25 mouse cellular contexts compared by ENCODE assay signal in the genomic region with DNA sequence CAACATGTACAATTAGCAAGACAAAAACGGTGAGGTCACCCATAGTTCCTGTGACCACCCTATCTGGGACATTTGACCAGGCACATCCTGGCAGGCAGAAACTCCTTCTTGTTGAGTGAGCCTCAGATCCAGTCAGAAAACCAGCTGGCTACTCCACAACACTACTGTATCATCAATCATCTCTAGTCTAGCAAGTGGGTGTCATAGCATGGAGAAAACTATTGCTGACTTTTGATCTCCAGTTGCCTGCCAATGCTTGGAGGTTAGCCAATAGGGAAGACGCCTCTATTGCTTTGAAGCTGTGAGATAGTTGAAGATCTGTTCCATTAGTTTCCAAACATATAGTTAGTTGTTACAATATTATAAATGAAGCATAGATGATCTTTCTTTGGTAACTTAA.
"Had no signal": no experiment of that assay in that cellular context is flagged by ENCODE, and none has a peak within 500 bp of the region (broad histone marks: within the 10 kb centered on the region; RNA-seq: fewer than 3 reads in every experiment).

No protein-coding gene starts in this region.

- H3K27ac ChIP-seq: gastrocnemius, adult 2 months; heart, embryonic 10.5 days; hindbrain, embryonic 10.5 days; hindbrain, embryonic 12.5 days; hindbrain, embryonic 14.5 days; intestine, embryonic 15.5 days; kidney, embryonic 15.5 days; kidney, postnatal 0 days; layer of hippocampus, adult 2 months; left cerebral cortex, adult 2 months; limb, embryonic 10.5 days; limb, embryonic 12.5 days had no signal

- H3K4me1 ChIP-seq: heart, embryonic 10.5 days; heart, embryonic 12.5 days; hindbrain, embryonic 10.5 days; hindbrain, embryonic 12.5 days; intestine, embryonic 15.5 days; kidney, embryonic 15.5 days; limb, embryonic 10.5 days; limb, embryonic 12.5 days had no signal

- H3K4me3 ChIP-seq: gastrocnemius, adult 2 months; heart, embryonic 10.5 days; heart, embryonic 12.5 days; hindbrain, embryonic 10.5 days; hindbrain, embryonic 12.5 days; intestine, embryonic 15.5 days; kidney, embryonic 15.5 days; layer of hippocampus, adult 2 months; left cerebral cortex, adult 2 months; limb, embryonic 10.5 days; limb, embryonic 12.5 days had no signal

- H3K36me3 ChIP-seq: heart, embryonic 10.5 days; heart, embryonic 12.5 days; hindbrain, embryonic 10.5 days; hindbrain, embryonic 12.5 days; intestine, embryonic 15.5 days; kidney, embryonic 15.5 days; limb, embryonic 10.5 days; limb, embryonic 12.5 days had no signal

- DNase-seq: gastrocnemius, adult 2 months; gastrocnemius, postnatal 10 days; gastrocnemius, postnatal 25 days; heart, adult 18-20 months; heart, postnatal 10 days; heart, postnatal 4 days; kidney, adult 8-10 months; kidney, postnatal 14 days; kidney, postnatal 4 days; liver had no signal

- H3K4me2 ChIP-seq: heart, embryonic 12.5 days; hindbrain, embryonic 12.5 days; hindbrain, embryonic 14.5 days; intestine, embryonic 15.5 days; kidney, embryonic 15.5 days; limb, embryonic 12.5 days had no signal

- H3K9me3 ChIP-seq: heart, embryonic 10.5 days; heart, embryonic 12.5 days; hindbrain, embryonic 10.5 days; hindbrain, embryonic 12.5 days; intestine, embryonic 15.5 days; kidney, embryonic 15.5 days; limb, embryonic 10.5 days; limb, embryonic 12.5 days had no signal

- H3K9ac ChIP-seq: heart, embryonic 12.5 days; hindbrain, embryonic 12.5 days; hindbrain, embryonic 14.5 days; intestine, embryonic 15.5 days; kidney, embryonic 15.5 days; limb, embryonic 12.5 days had no signal

- H3K27me3 ChIP-seq: heart, embryonic 12.5 days; hindbrain, embryonic 12.5 days; intestine, embryonic 15.5 days; kidney, embryonic 15.5 days; limb, embryonic 12.5 days had no signal

- ATAC-seq: hindbrain, embryonic 16.5 days; inflammation-experienced regulatory T-cells, adult 6 months; intestine, embryonic 15.5 days; intestine, postnatal 0 days had no signal
